Mouse (Mus musculus) intestine, postnatal 0 days (tissue): Measurements from ENCODE around the gene Ptgfrn. TPM values are rescaled to one million over a fixed set of nuclear protein-coding genes. Genes with fewer than 3 reads are reported as not detected.

Experiments
- ATAC-seq: fragments of 200-750 bp; cut with Nextera tagmentation; 2 replicates; pipeline ENCODE4 v1.8.0; 2017; ENCODE audit warnings: mild to moderate bottlenecking, moderate TSS enrichment, moderate library complexity
- H3K27ac ChIP-seq: fragments of 300-500 bp; sonication (generic); 2 replicates; pipeline ENCODE4 v1.5.1; 2014; ENCODE audit warnings: mild to moderate bottlenecking, low read depth, low read length, moderate library complexity
- H3K27me3 ChIP-seq: fragments of 300-500 bp; sonication (generic); replicated peaks from 2 replicates; pipeline ENCODE4 v1.6.1; 2014; ENCODE audit warnings: low read length, mixed read lengths; ENCODE audit not compliant: control insufficient read depth, insufficient read depth
- H3K36me3 ChIP-seq: fragments of 300-500 bp; sonication (generic); 2 replicates; pipeline ENCODE4 v1.6.1; 2014; ENCODE audit warnings: mild to moderate bottlenecking, moderate library complexity; ENCODE audit not compliant: control insufficient read depth, insufficient read depth
- H3K4me1 ChIP-seq: fragments of 300-500 bp; sonication (generic); replicated peaks from 2 replicates; pipeline ENCODE4 v1.6.1; 2014; ENCODE audit warnings: antibody characterized with exemption, low read length, mixed read lengths; ENCODE audit not compliant: control insufficient read depth, insufficient read depth
- H3K4me2 ChIP-seq: fragments of 300-500 bp; sonication (generic); replicated peaks from 2 replicates; pipeline ENCODE4 v1.6.1; 2014; ENCODE audit warnings: low read depth, mild to moderate bottlenecking, moderate library complexity
- H3K4me3 ChIP-seq: fragments of 300-500 bp; sonication (generic); 2 replicates; pipeline ENCODE4 v1.5.1; 2014; ENCODE audit warnings: low read depth, low read length
- H3K9ac ChIP-seq: fragments of 300-500 bp; sonication (generic); 2 replicates; pipeline ENCODE4 v1.6.1; 2014; ENCODE audit warnings: mild to moderate bottlenecking, low read depth, low read length
- H3K9me3 ChIP-seq: fragments of 300-500 bp; sonication (generic); 2 replicates; pipeline ENCODE4 v1.6.1; 2016; ENCODE audit warnings: mixed run types; ENCODE audit not compliant: control insufficient read depth
- CTCF ChIP-seq: sonication (generic); IDR thresholded peaks from 2 replicates; pipeline ENCODE4 v1.5.1; 2016; ENCODE audit warnings: low read depth, mild to moderate bottlenecking, control low read depth, antibody characterized with exemption, moderate library complexity
- WGBS: fragments of 180-500 bp; shearing (Covaris S2); extraction: QIAGEN DNeasy Blood & Tissue Kit; methylation state at CpG from one replicate; pipeline ENCODE4 v1.1.7; 2014; 5-methylcytosine and 5-hydroxymethylcytosine counted together
- polyA plus RNA-seq: library from polyadenylated mRNA; unstranded; fragments of >200 nt; fragmentation: Nextera tagmentation; extraction: Ambion mirVana; gene quantifications from 2 replicates; pipeline ENCODE4 v1.2.1, GENCODE M21; 2015

The Ptgfrn gene
- polyA plus RNA-seq, 1 experiment from 2014 or later: 5.6 TPM

DNA sequence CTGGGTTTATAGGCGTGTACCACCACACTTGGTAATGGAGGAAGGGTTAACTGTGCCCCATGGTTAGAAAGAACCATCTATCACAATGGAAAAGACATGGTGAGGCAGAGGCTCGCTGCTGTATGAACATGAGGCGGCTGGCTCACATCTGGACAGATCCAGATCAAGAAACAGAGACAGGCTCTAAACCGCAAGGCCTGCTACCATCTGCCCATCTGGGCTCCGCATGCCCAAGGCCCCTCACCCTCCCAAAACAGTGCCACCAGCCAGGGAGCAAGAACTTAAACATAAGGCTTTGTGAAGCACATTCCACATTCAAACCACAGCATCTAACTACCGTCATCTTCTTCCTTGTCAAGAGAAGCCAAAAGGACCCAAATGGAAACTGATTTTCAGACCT lies 22.9 kb upstream of the Ptgfrn start:
- no peaks in the 10 kb centered on the region for H3K9me3 ChIP-seq
- no peak for ATAC-seq
- H3K4me1 ChIP-seq: no peaks in the 10 kb centered on the region
- H3K9ac ChIP-seq: no peak overlapping the region
- H3K27me3 ChIP-seq: no peaks in the 10 kb centered on the region
- TF ChIP-seq CTCF: no peak
- no peak overlapping the region for H3K4me3 ChIP-seq
- no peak overlapping the region for H3K4me2 ChIP-seq
- H3K36me3 ChIP-seq: no peaks in the 10 kb centered on the region
- no peak overlapping the region for H3K27ac ChIP-seq
- WGBS: 91% methylated on average over 6 of the region's 6 CpGs

DNA sequence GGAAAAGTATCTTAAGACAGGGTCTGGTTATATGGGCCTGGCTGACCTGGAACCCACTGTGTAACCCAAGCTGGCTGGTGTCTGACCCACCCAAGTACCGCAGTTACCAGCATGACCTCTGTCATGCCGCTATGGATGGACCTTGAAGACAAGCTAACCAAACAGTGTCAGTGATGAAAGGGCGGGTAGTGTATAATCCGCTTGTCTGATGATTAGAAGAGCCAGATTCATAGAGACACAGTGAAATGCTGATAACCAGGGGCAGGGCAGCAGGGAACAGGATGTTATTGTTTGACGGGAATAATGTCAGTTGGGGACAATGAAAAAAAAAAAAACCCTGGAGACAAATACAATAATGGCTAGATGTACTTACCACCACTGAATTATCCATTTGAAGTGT lies 21.7 kb upstream of the Ptgfrn start:
- H3K27ac ChIP-seq: no peak overlapping the region
- 52% methylated on average over 5 of the region's 5 CpGs for WGBS
- H3K9me3 ChIP-seq: no peaks in the 10 kb centered on the region
- H3K36me3 ChIP-seq: no peaks in the 10 kb centered on the region
- H3K27me3 ChIP-seq: no peaks in the 10 kb centered on the region
- H3K4me2 ChIP-seq: no peak overlapping the region
- no peak overlapping the region for H3K9ac ChIP-seq
- no peaks in the 10 kb centered on the region for H3K4me1 ChIP-seq
- TF ChIP-seq CTCF: no peak
- no peak overlapping the region for H3K4me3 ChIP-seq
- no peak for ATAC-seq

DNA sequence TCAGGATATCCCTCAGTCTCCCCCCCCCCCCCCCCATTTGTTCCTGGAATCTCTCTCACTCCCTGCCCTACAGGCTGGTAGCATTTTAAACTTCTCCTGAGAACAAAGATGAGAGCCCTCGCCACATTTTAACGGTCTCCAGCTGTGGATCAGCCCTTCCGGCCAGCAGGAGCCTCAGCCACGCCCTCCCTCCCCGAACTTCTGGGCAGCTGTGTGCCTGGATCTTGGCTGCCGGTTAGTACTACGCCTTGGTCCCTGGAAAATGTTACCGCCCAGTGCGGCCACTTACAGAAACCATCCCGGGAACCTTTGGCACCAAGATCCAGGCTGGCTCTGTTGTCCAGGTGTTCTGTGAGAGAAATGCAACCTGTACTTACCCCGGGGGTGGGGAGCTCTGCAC lies 20.4 kb upstream of the Ptgfrn start:
- H3K9ac ChIP-seq: no peak overlapping the region
- no peak overlapping the region for H3K4me3 ChIP-seq
- no peak for TF ChIP-seq CTCF
- no peaks in the 10 kb centered on the region for H3K36me3 ChIP-seq
- H3K27ac ChIP-seq: no peak overlapping the region
- no peaks in the 10 kb centered on the region for H3K4me1 ChIP-seq
- ATAC-seq: 0 out of 2 replicates have a peak, but pooled peaks have one; percentile 19
- WGBS: 6% methylated on average over 11 of the region's 11 CpGs
- H3K4me2 ChIP-seq: peak overlapping the region; percentile 50
- H3K27me3 ChIP-seq: no peaks in the 10 kb centered on the region
- H3K9me3 ChIP-seq: no peaks in the 10 kb centered on the region

DNA sequence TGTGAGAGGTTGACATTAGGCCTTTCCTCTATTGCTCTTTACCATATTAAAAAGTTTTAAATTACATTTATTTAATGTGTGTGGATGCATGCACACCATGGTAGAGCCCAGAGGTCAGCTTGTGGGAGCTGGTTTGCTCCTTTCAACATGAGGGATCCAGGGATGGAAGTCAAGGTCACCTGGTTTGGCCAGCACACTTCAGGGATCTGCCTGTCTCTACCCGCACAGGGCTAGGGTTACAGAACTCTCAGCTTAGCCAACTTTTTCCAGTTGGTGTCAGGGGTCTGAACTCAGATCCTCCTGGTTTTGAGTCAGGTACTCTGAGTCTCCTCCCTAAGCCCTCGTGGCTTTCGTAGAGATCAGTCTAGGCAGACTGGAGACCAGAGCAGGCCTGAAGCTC lies 19.5 kb upstream of the Ptgfrn start:
- no peak overlapping the region for H3K4me2 ChIP-seq
- no peaks in the 10 kb centered on the region for H3K9me3 ChIP-seq
- 82% methylated on average over 3 of the region's 3 CpGs for WGBS
- H3K4me1 ChIP-seq: no peaks in the 10 kb centered on the region
- TF ChIP-seq CTCF: no peak
- ATAC-seq: no peak
- no peak overlapping the region for H3K9ac ChIP-seq
- H3K27ac ChIP-seq: no peak overlapping the region
- no peaks in the 10 kb centered on the region for H3K27me3 ChIP-seq
- no peak overlapping the region for H3K4me3 ChIP-seq
- no peaks in the 10 kb centered on the region for H3K36me3 ChIP-seq

- Histone ChIP-seq H3K36me3 (no peaks in the 10 kb centered on the region), H3K4me1 (no peaks in the 10 kb centered on the region), H3K27ac (no peak overlapping the region), H3K9ac (no peak overlapping the region), H3K4me3 (no peak overlapping the region), H3K27me3 (no peaks in the 10 kb centered on the region), H3K9me3 (no peaks in the 10 kb centered on the region), H3K4me2 (no peak overlapping the region)
- ATAC-seq: no peak
- no peak for TF ChIP-seq CTCF
Observed at GRCm38 (mm10) chr3:101129090-101129489, 19.0 kb upstream of the Ptgfrn start.

DNA sequence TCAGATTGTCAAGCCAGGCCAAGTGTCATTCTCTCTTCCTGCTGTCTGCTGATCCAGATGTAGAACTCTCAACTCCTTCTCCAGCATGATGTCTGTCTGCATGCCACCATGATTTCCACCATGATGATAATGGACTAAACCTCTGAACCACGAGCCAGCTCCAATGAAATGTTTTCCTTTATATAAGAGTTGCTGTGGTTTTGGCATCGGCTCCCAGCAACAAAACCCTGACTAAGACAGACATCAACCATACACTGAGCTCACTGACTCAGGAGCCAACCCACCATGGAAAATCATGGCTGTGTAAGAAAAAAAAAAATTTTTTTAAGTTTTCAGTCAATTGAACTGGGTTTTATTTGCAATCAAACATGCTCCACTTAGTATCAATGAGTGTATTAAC lies 17.7 kb upstream of the Ptgfrn start:
- no peaks in the 10 kb centered on the region for H3K9me3 ChIP-seq
- H3K4me2 ChIP-seq: no peak overlapping the region
- no peak for ATAC-seq
- H3K27ac ChIP-seq: no peak overlapping the region
- H3K4me1 ChIP-seq: no peaks in the 10 kb centered on the region
- no peaks in the 10 kb centered on the region for H3K27me3 ChIP-seq
- TF ChIP-seq CTCF: no peak
- H3K4me3 ChIP-seq: no peak overlapping the region
- WGBS: 89% methylated on average over 2 of the region's 2 CpGs
- H3K9ac ChIP-seq: no peak overlapping the region
- H3K36me3 ChIP-seq: no peaks in the 10 kb centered on the region

DNA sequence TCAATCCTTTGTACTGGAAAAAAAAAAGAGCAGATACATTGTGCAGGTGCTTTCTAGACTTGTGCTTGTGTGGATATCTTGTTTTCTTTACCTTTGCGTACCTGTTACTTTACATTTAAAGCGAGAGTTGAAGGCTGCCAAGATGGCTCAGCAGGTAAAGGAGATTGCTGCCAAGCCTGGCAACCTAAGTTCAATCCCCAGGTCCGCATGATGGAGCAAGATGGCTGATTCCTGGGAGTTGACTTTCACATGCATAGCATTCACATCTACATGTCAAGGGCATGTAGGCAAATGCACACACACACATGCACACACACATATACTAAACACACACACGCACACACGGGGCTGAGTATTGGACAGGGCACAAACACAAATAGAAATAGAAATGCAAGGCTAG lies 14.6 kb upstream of the Ptgfrn start:
- no peak for ATAC-seq

More for the DNA sequence above, 14.6 kb upstream of the Ptgfrn start:
- Histone ChIP-seq H3K9me3 (no peaks in the 10 kb centered on the region), H3K4me1 (no peaks in the 10 kb centered on the region), H3K9ac (no peak overlapping the region), H3K4me3 (no peak overlapping the region), H3K27ac (no peak overlapping the region), H3K4me2 (no peak overlapping the region), H3K36me3 (no peaks in the 10 kb centered on the region), H3K27me3 (no peaks in the 10 kb centered on the region)
- TF ChIP-seq CTCF: no peak
- 93% methylated on average over 5 of the region's 5 CpGs for WGBS
